Mouse (Mus musculus) small intestine, adult 2 months (tissue): ENCODE results near the gene Apol7e. TPM values are rescaled to one million over a fixed set of nuclear protein-coding genes. Genes with fewer than 3 reads are reported as not detected.

Source experiments
- H3K27ac ChIP-seq: fragments of 200-500 bp; 2 replicates; pipeline ENCODE4 v1.5.1; 2012; ENCODE audit warnings: low read depth, low read length, control low read depth, inconsistent platforms; ENCODE audit not compliant: insufficient read depth
- H3K27me3 ChIP-seq: fragments of 200-500 bp; 2 replicates; pipeline ENCODE4 v1.6.1; 2012; ENCODE audit warnings: mild to moderate bottlenecking, moderate library complexity, low read length, inconsistent platforms; ENCODE audit not compliant: control insufficient read depth, insufficient read depth
- H3K36me3 ChIP-seq: fragments of 200-500 bp; 2 replicates; pipeline ENCODE4 v1.6.1; 2012; ENCODE audit warnings: mild to moderate bottlenecking, low read length, control low read depth, inconsistent platforms; ENCODE audit not compliant: control insufficient read depth, insufficient read depth
- H3K4me1 ChIP-seq: fragments of 200-500 bp; 2 replicates; pipeline ENCODE4 v1.6.1; 2012; ENCODE audit warnings: low read length, inconsistent platforms, mixed read lengths; ENCODE audit not compliant: control insufficient read depth, insufficient read depth, insufficient read length
- H3K4me3 ChIP-seq: fragments of 200-500 bp; 2 replicates; pipeline ENCODE4 v1.5.1; 2012; ENCODE audit warnings: low read depth, mild to moderate bottlenecking, control low read depth, inconsistent platforms, low read length, moderate library complexity
- CTCF ChIP-seq: fragments of 200-500 bp; IDR thresholded peaks from 2 replicates; pipeline ENCODE4 v1.5.1; 2012; ENCODE audit warnings: low read depth, mild to moderate bottlenecking, control low read depth, inconsistent platforms, low read length, moderate library complexity, mixed read lengths; ENCODE audit not compliant: insufficient replicate concordance, insufficient read length; ENCODE audit errors: extremely low read depth
- POLR2A ChIP-seq: fragments of 200-500 bp; IDR thresholded peaks from 2 replicates; pipeline ENCODE4 v1.6.1; 2012; ENCODE audit warnings: low read depth, mild to moderate bottlenecking, control low read depth, inconsistent platforms, low read length, moderate library complexity
- WGBS: fragments of 180-500 bp; shearing (Covaris S2); methylation state at CpG from one replicate; pipeline ENCODE4 v1.1.7; 2018; 5-methylcytosine and 5-hydroxymethylcytosine counted together
- polyA plus RNA-seq: library from polyadenylated mRNA; depleted of rRNA; stranded (reverse); fragments of >200 nt; gene quantifications from 2 replicates; pipeline ENCODE4 v1.2.3, GENCODE M21; 2012; rRNA removed

The Apol7e gene
- polyA plus RNA-seq, 1 experiment = 3.6 TPM

- Histone ChIP-seq H3K27ac (no peak overlapping the region), H3K4me3 (no peak overlapping the region), H3K36me3 (peaks cover 64% of the 10 kb centered on the region), H3K4me1 (no peaks in the 10 kb centered on the region), H3K27me3 (no peaks in the 10 kb centered on the region)
- no peak for TF ChIP-seq CTCF
- no peak for TF ChIP-seq POLR2A
- WGBS = 85% methylated on average over 7 of the region's 7 CpGs
Measured at GRCm38 (mm10) chr15:77761083-77761482, 62.4 kb downstream of the Apol7e start.

DNA sequence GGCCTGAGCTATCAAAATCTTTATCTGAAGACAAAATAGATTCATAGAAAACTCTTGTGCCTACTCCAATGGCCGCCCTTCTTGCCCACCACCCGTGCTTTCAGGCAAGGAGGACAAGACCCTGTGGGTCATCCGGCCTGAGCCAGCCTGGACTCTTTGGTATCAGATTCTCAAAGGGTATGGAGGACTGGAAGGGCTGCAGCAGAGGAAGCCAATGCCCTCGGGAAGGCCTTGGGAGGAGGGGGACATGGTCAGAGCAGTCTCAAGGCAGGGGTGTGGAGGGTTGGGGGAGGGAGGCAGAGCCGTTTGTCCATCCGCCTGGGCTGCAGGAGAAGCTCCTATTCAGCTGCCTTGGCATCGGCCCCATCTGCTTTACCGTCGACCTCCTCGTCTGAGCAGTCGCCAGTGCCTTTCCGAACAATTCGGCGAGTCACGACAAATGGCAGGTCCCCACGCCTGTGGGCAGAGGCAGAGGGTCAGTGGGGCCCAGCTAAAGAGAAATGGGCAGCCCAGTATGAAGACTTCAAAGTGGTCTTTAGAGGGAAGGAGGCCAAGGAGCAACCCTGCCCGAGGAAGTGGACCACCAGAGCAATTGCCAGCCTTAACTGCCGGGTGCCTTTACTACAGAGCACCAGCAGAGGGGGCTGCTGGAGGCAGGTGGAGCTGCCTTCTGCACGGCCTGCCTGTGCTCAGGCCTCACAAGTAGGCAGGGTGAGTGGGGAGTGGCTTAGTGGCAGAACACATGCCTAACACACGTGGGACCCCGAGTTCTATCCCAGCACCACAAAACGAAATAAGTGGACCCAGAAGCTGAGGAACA lies 63.1 kb downstream of the Apol7e start:
- H3K36me3 ChIP-seq = peaks cover 71% of the 10 kb centered on the region
- no peaks in the 10 kb centered on the region for H3K4me1 ChIP-seq
- H3K4me3 ChIP-seq = no peak overlapping the region
- 72% methylated on average over 22 of the region's 22 CpGs for WGBS
- H3K27ac ChIP-seq = no peak overlapping the region
- TF ChIP-seq CTCF (peak; percentile 49; the same call in 1 of the 2 replicates), POLR2A (no peak; the same call in 1 of the 2 replicates)
- no peaks in the 10 kb centered on the region for H3K27me3 ChIP-seq

DNA sequence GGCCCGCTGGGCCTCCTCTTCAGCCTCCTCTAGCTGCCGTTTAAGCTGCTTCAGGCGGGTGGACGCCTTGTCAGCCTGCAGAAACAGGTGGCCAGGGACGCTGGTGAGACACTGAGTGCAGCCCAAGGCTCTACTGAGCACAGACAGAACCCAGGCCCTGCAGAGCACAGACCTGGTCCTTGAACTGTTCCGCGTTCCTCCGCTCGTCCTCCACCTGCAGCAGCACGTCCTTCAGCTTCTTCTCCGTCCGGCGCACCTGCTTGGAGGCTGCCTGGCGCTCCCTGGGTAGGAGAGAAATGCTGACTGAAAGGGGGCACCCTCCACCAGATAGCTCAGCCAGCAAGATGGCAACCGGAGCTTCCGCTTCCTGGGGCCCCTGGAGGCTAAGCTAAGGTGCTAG lies 64.4 kb downstream of the Apol7e start:
- H3K36me3 ChIP-seq = peaks cover 83% of the 10 kb centered on the region
- H3K4me1 ChIP-seq = no peaks in the 10 kb centered on the region
- TF ChIP-seq POLR2A (no peak), CTCF (no peak)
- H3K27me3 ChIP-seq = no peaks in the 10 kb centered on the region
- no peak overlapping the region for H3K4me3 ChIP-seq
- WGBS = 91% methylated on average over 16 of the region's 16 CpGs
- H3K27ac ChIP-seq = no peak overlapping the region

- WGBS = 67% methylated on average over 11 of the region's 11 CpGs
- peaks cover 90% of the 10 kb centered on the region for H3K36me3 ChIP-seq
- H3K27ac ChIP-seq = peak overlapping the region; percentile 31; the same call in 1 of the 2 replicates
- H3K27me3 ChIP-seq = no peaks in the 10 kb centered on the region
- H3K4me1 ChIP-seq = no peaks in the 10 kb centered on the region
- no peak overlapping the region for H3K4me3 ChIP-seq
- TF ChIP-seq POLR2A (no peak), CTCF (no peak)
Measured at GRCm38 (mm10) chr15:77763702-77764101, 65.0 kb downstream of the Apol7e start.

- Histone ChIP-seq H3K4me1 (no peaks in the 10 kb centered on the region), H3K4me3 (no peak overlapping the region), H3K27me3 (no peaks in the 10 kb centered on the region), H3K27ac (peak overlapping the region; percentile 31), H3K36me3 (peaks cover 96% of the 10 kb centered on the region)
- 73% methylated on average over 13 of the region's 13 CpGs for WGBS
- TF ChIP-seq CTCF = no peak
- TF ChIP-seq POLR2A = no peak
Measured at GRCm38 (mm10) chr15:77764391-77765006, 65.8 kb downstream of the Apol7e start.

GRCm38 (mm10) chr15:77765484-77766093 lies 66.9 kb downstream of the Apol7e start:
- 89% methylated on average over 16 of the region's 16 CpGs for WGBS

DNA sequence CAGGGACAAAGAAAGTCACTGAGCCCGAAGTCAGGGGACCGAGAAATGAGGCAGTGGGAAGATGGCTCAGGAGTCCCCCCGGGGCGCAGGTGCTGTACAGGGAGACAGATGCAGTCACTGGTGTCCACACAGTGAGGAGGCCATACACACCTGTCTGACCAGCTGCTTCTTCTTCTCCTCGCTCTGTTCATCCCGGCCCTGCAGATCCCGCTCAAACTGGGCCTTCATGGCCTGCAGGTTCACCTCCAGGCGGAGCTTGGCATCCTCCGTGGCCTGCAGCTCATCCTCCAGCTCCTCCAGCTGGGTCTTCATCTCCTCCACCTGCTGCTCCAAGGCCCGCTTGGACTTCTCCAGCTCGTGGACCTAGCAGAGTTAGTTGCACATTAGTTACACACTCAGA lies 68.3 kb downstream of the Apol7e start:
- H3K27ac ChIP-seq = no peak overlapping the region
- H3K27me3 ChIP-seq = no peaks in the 10 kb centered on the region
- H3K36me3 ChIP-seq = peaks cover 99% of the 10 kb centered on the region
- WGBS = 89% methylated on average over 11 of the region's 11 CpGs
- no peak overlapping the region for H3K4me3 ChIP-seq
- H3K4me1 ChIP-seq = no peaks in the 10 kb centered on the region
- TF ChIP-seq POLR2A = no peak
- no peak for TF ChIP-seq CTCF

More at GRCm38 (mm10) chr15:77765484-77766093, 66.9 kb downstream of the Apol7e start:
- no peak overlapping the region for H3K4me3 ChIP-seq
- TF ChIP-seq CTCF = no peak
- no peak for TF ChIP-seq POLR2A
- no peaks in the 10 kb centered on the region for H3K4me1 ChIP-seq
- H3K36me3 ChIP-seq = peaks cover 99% of the 10 kb centered on the region
- no peaks in the 10 kb centered on the region for H3K27me3 ChIP-seq
- no peak overlapping the region for H3K27ac ChIP-seq

Other genes starting within 250 kb of the Apol7e start
- gene Apol10a, start 221.8 kb upstream of the Apol7e start, polyA plus RNA-seq = 4.4 and 56.4 TPM in 2 replicates
- 0.13 TPM in 1 of 2 replicates, not detected in the other for gene Apol11a, start 190.6 kb upstream of the Apol7e start, polyA plus RNA-seq
- gene Apol7c, start 165.5 kb upstream of the Apol7e start, polyA plus RNA-seq = 15.3 and 19.6 TPM in 2 replicates
- not detected in 2 replicates for gene 1700025B11Rik, start 137.0 kb upstream of the Apol7e start, polyA plus RNA-seq
- 0.08 and 0.35 TPM in 2 replicates for gene Apol10b, start 102.7 kb upstream of the Apol7e start, polyA plus RNA-seq
- gene Gm36245, start 99.6 kb upstream of the Apol7e start, polyA plus RNA-seq = not detected in 2 replicates
- gene Apol11b, start 55.6 kb upstream of the Apol7e start, polyA plus RNA-seq = 0.22 TPM in 1 of 2 replicates, not detected in the other
- gene Apol9b, start 30.2 kb downstream of the Apol7e start, polyA plus RNA-seq = 5.7 and 102 TPM in 2 replicates
- gene Apol8, start 58.1 kb downstream of the Apol7e start, polyA plus RNA-seq = 0.10 and 0.11 TPM in 2 replicates
- gene Myh9, start 143.3 kb downstream of the Apol7e start, polyA plus RNA-seq = 44.8 and 89.4 TPM in 2 replicates
- gene Txn2, start 230.1 kb downstream of the Apol7e start, polyA plus RNA-seq = 157 and 222 TPM in 2 replicates